Mouse (Mus musculus): Measurements from ENCODE around the gene Napsa.

DNA sequence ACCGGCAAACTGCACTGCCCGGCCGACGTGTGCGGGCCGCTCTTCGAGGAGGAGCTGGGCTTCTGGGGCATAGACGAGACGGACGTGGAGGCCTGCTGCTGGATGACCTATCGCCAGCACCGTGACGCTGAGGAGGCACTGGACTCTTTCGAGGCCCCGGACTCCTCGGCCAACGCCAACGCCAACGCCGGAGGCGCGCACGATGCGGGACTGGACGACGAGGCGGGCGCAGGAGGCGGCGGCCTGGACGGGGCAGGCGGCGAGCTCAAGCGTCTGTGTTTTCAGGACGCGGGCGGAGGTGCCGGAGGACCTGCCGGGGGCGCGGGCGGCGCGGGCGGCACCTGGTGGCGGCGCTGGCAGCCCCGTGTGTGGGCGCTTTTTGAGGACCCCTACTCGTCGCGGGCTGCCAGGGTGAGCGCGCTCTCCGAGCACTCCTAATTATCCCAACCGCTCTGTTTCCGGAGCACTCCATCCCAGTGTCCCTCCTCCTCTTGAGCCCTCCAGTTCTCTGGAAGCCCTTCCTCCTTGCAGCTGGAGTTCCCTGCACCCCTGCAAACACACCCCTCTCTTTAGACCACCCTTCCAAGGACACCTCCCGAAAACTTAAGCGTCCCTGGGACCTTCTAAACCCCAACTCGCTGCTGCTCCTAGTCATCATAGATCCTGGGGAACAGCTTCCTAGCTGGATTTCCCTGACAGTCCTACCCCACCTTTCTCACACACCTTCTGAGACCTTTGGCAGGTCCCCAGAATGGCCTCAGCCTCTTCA, 19.4 kb downstream of the Napsa start:
- TF ChIP-seq POLR2A (IDR thresholded peaks at IDR 0.05; ENCODE audit: borderline replicate concordance, insufficient read depth, low read length) (no peak), CTCF (IDR thresholded peaks at IDR 0.05; ENCODE audit: borderline replicate concordance, insufficient read depth, low read depth, low read length) (no peak)

Measured in cerebellum, adult 2 months (tissue).